Mouse (Mus musculus): ENCODE results near the gene Hormad2. TPM values are rescaled to one million over a fixed set of nuclear protein-coding genes. Genes with fewer than 3 reads are reported as not detected.

Hormad2 gene
- polyA plus RNA-seq, 1 experiment from 2014 or later: 0.35 TPM

GRCm38 (mm10) chr11:4471734-4472133 is 30.8 kb upstream of the Hormad2 start:
- H3K9me3 ChIP-seq (ENCODE audit: control insufficient read depth, low read length): no peaks in the 10 kb centered on the region

GRCm38 (mm10) chr11:4471251-4471650 is 30.3 kb upstream of the Hormad2 start:
- Histone ChIP-seq H3K9ac (ENCODE audit: low read depth, low read length) (no peak overlapping the region), H3K36me3 (ENCODE audit: control insufficient read depth, insufficient read depth, low read length) (no peaks in the 10 kb centered on the region), H3K4me1 (ENCODE audit: control insufficient read depth, insufficient read depth, low read length) (no peaks in the 10 kb centered on the region), H3K4me2 (ENCODE audit: low read depth, low read length) (no peak overlapping the region), H3K27ac (ENCODE audit: low read length) (no peak overlapping the region), H3K9me3 (ENCODE audit: control insufficient read depth, low read length) (no peaks in the 10 kb centered on the region), H3K27me3 (replicated peaks; ENCODE audit: control insufficient read depth, insufficient read depth, low read length) (no peaks in the 10 kb centered on the region), H3K4me3 (ENCODE audit: low read length) (no peak overlapping the region)
- no peak for ATAC-seq

More at GRCm38 (mm10) chr11:4471734-4472133, 30.8 kb upstream of the Hormad2 start:
- no peaks in the 10 kb centered on the region for H3K36me3 ChIP-seq (ENCODE audit: control insufficient read depth, insufficient read depth, low read length)
- H3K4me3 ChIP-seq (ENCODE audit: low read length): no peak overlapping the region
- no peak overlapping the region for H3K27ac ChIP-seq (ENCODE audit: low read length)
- no peak overlapping the region for H3K4me2 ChIP-seq (ENCODE audit: low read depth, low read length)
- ATAC-seq: no peak
- H3K9ac ChIP-seq (ENCODE audit: low read depth, low read length): no peak overlapping the region
- H3K27me3 ChIP-seq (replicated peaks; ENCODE audit: control insufficient read depth, insufficient read depth, low read length): no peaks in the 10 kb centered on the region
- no peaks in the 10 kb centered on the region for H3K4me1 ChIP-seq (ENCODE audit: control insufficient read depth, insufficient read depth, low read length)
- WGBS: 82% methylated on average over 5 of the region's 5 CpGs

GRCm38 (mm10) chr11:4469091-4469490 is 28.2 kb upstream of the Hormad2 start:
- H3K9ac ChIP-seq (ENCODE audit: low read depth, low read length): no peak overlapping the region
- no peaks in the 10 kb centered on the region for H3K27me3 ChIP-seq (replicated peaks; ENCODE audit: control insufficient read depth, insufficient read depth, low read length)
- no peaks in the 10 kb centered on the region for H3K9me3 ChIP-seq (ENCODE audit: control insufficient read depth, low read length)
- H3K27ac ChIP-seq (ENCODE audit: low read length): no peak overlapping the region
- H3K4me1 ChIP-seq (ENCODE audit: control insufficient read depth, insufficient read depth, low read length): no peaks in the 10 kb centered on the region
- H3K4me2 ChIP-seq (ENCODE audit: low read depth, low read length): no peak overlapping the region
- no peaks in the 10 kb centered on the region for H3K36me3 ChIP-seq (ENCODE audit: control insufficient read depth, insufficient read depth, low read length)
- no peak overlapping the region for H3K4me3 ChIP-seq (ENCODE audit: low read length)
- WGBS: 62% methylated on average over 5 of the region's 5 CpGs
- ATAC-seq: no peak

- no peaks in the 10 kb centered on the region for H3K4me1 ChIP-seq (ENCODE audit: control insufficient read depth, insufficient read depth, low read length)
- H3K36me3 ChIP-seq (ENCODE audit: control insufficient read depth, insufficient read depth, low read length): no peaks in the 10 kb centered on the region
- H3K9ac ChIP-seq (ENCODE audit: low read depth, low read length): no peak overlapping the region
- H3K4me3 ChIP-seq (ENCODE audit: low read length): no peak overlapping the region
- no peaks in the 10 kb centered on the region for H3K9me3 ChIP-seq (ENCODE audit: control insufficient read depth, low read length)
- H3K27ac ChIP-seq (ENCODE audit: low read length): no peak overlapping the region
- no peak overlapping the region for H3K4me2 ChIP-seq (ENCODE audit: low read depth, low read length)
- no peaks in the 10 kb centered on the region for H3K27me3 ChIP-seq (replicated peaks; ENCODE audit: control insufficient read depth, insufficient read depth, low read length)
- WGBS: 80% methylated on average over 1 of the region's 1 CpGs
- ATAC-seq: no peak
Measured at GRCm38 (mm10) chr11:4467436-4467835, 26.5 kb upstream of the Hormad2 start.

- H3K4me1 ChIP-seq (ENCODE audit: control insufficient read depth, insufficient read depth, low read length): no peaks in the 10 kb centered on the region
- H3K4me3 ChIP-seq (ENCODE audit: low read length): no peak overlapping the region
- no peaks in the 10 kb centered on the region for H3K36me3 ChIP-seq (ENCODE audit: control insufficient read depth, insufficient read depth, low read length)
- no peak overlapping the region for H3K9ac ChIP-seq (ENCODE audit: low read depth, low read length)
- H3K4me2 ChIP-seq (ENCODE audit: low read depth, low read length): no peak overlapping the region
- H3K9me3 ChIP-seq (ENCODE audit: control insufficient read depth, low read length): no peaks in the 10 kb centered on the region
- no peak for ATAC-seq
- no peaks in the 10 kb centered on the region for H3K27me3 ChIP-seq (replicated peaks; ENCODE audit: control insufficient read depth, insufficient read depth, low read length)
- whole genome bisulfite sequencing: 74% methylated on average over 4 of the region's 4 CpGs
- H3K27ac ChIP-seq (ENCODE audit: low read length): no peak overlapping the region
Measured at GRCm38 (mm10) chr11:4466191-4466590, 25.3 kb upstream of the Hormad2 start.

GRCm38 (mm10) chr11:4464616-4465015 is 23.7 kb upstream of the Hormad2 start:
- no peaks in the 10 kb centered on the region for H3K4me1 ChIP-seq (ENCODE audit: control insufficient read depth, insufficient read depth, low read length)
- no peak overlapping the region for H3K4me3 ChIP-seq (ENCODE audit: low read length)
- WGBS: 85% methylated on average over 4 of the region's 4 CpGs
- H3K9ac ChIP-seq (ENCODE audit: low read depth, low read length): no peak overlapping the region
- no peak overlapping the region for H3K4me2 ChIP-seq (ENCODE audit: low read depth, low read length)
- H3K27ac ChIP-seq (ENCODE audit: low read length): no peak overlapping the region
- no peaks in the 10 kb centered on the region for H3K27me3 ChIP-seq (replicated peaks; ENCODE audit: control insufficient read depth, insufficient read depth, low read length)
- no peaks in the 10 kb centered on the region for H3K9me3 ChIP-seq (ENCODE audit: control insufficient read depth, low read length)
- no peaks in the 10 kb centered on the region for H3K36me3 ChIP-seq (ENCODE audit: control insufficient read depth, insufficient read depth, low read length)
- ATAC-seq: no peak

- 82% methylated on average over 1 of the region's 1 CpGs for WGBS
- no peak for ATAC-seq
- H3K36me3 ChIP-seq (ENCODE audit: control insufficient read depth, insufficient read depth, low read length): no peaks in the 10 kb centered on the region
- H3K4me3 ChIP-seq (ENCODE audit: low read length): no peak overlapping the region
- H3K4me1 ChIP-seq (ENCODE audit: control insufficient read depth, insufficient read depth, low read length): no peaks in the 10 kb centered on the region
- no peak overlapping the region for H3K4me2 ChIP-seq (ENCODE audit: low read depth, low read length)
- H3K27me3 ChIP-seq (replicated peaks; ENCODE audit: control insufficient read depth, insufficient read depth, low read length): no peaks in the 10 kb centered on the region
- no peak overlapping the region for H3K27ac ChIP-seq (ENCODE audit: low read length)
- no peaks in the 10 kb centered on the region for H3K9me3 ChIP-seq (ENCODE audit: control insufficient read depth, low read length)
- no peak overlapping the region for H3K9ac ChIP-seq (ENCODE audit: low read depth, low read length)
Measured at GRCm38 (mm10) chr11:4464186-4464585, 23.3 kb upstream of the Hormad2 start.

GRCm38 (mm10) chr11:4462868-4463267 is 22.0 kb upstream of the Hormad2 start:
- Histone ChIP-seq H3K4me1 (ENCODE audit: control insufficient read depth, insufficient read depth, low read length) (no peaks in the 10 kb centered on the region), H3K27ac (ENCODE audit: low read length) (no peak overlapping the region), H3K4me2 (ENCODE audit: low read depth, low read length) (no peak overlapping the region), H3K4me3 (ENCODE audit: low read length) (no peak overlapping the region), H3K27me3 (replicated peaks; ENCODE audit: control insufficient read depth, insufficient read depth, low read length) (no peaks in the 10 kb centered on the region), H3K36me3 (ENCODE audit: control insufficient read depth, insufficient read depth, low read length) (no peaks in the 10 kb centered on the region), H3K9ac (ENCODE audit: low read depth, low read length) (no peak overlapping the region), H3K9me3 (ENCODE audit: control insufficient read depth, low read length) (no peaks in the 10 kb centered on the region)
- WGBS: 46% methylated on average over 2 of the region's 2 CpGs
- no peak for ATAC-seq

- WGBS: 16% methylated on average over 12 of the region's 12 CpGs
- no peak overlapping the region for H3K9ac ChIP-seq (ENCODE audit: low read depth, low read length)
Measured at GRCm38 (mm10) chr11:4461154-4461553, 20.2 kb upstream of the Hormad2 start.

GRCm38 (mm10) chr11:4460615-4461014 is 19.7 kb upstream of the Hormad2 start:
- no peaks in the 10 kb centered on the region for H3K36me3 ChIP-seq (ENCODE audit: control insufficient read depth, insufficient read depth, low read length)

More at GRCm38 (mm10) chr11:4461154-4461553, 20.2 kb upstream of the Hormad2 start:
- Histone ChIP-seq H3K27ac (ENCODE audit: low read length) (no peak overlapping the region), H3K4me3 (ENCODE audit: low read length) (no peak overlapping the region), H3K4me1 (ENCODE audit: control insufficient read depth, insufficient read depth, low read length) (no peaks in the 10 kb centered on the region), H3K9me3 (ENCODE audit: control insufficient read depth, low read length) (no peaks in the 10 kb centered on the region), H3K36me3 (ENCODE audit: control insufficient read depth, insufficient read depth, low read length) (no peaks in the 10 kb centered on the region), H3K27me3 (replicated peaks; ENCODE audit: control insufficient read depth, insufficient read depth, low read length) (no peaks in the 10 kb centered on the region), H3K4me2 (ENCODE audit: low read depth, low read length) (no peak overlapping the region)
- no peak for ATAC-seq

More at GRCm38 (mm10) chr11:4460615-4461014, 19.7 kb upstream of the Hormad2 start:
- Histone ChIP-seq H3K9me3 (ENCODE audit: control insufficient read depth, low read length) (no peaks in the 10 kb centered on the region), H3K4me3 (ENCODE audit: low read length) (no peak overlapping the region), H3K27me3 (replicated peaks; ENCODE audit: control insufficient read depth, insufficient read depth, low read length) (no peaks in the 10 kb centered on the region), H3K4me1 (ENCODE audit: control insufficient read depth, insufficient read depth, low read length) (no peaks in the 10 kb centered on the region), H3K4me2 (ENCODE audit: low read depth, low read length) (no peak overlapping the region), H3K9ac (ENCODE audit: low read depth, low read length) (no peak overlapping the region), H3K27ac (ENCODE audit: low read length) (no peak overlapping the region)
- WGBS: 47% methylated on average over 5 of the region's 5 CpGs
- no peak for ATAC-seq

Measured in intestine, embryonic 16.5 days (tissue).